Comparison of ENCODE assay signal across 13 mouse cellular contexts in the genomic region with DNA sequence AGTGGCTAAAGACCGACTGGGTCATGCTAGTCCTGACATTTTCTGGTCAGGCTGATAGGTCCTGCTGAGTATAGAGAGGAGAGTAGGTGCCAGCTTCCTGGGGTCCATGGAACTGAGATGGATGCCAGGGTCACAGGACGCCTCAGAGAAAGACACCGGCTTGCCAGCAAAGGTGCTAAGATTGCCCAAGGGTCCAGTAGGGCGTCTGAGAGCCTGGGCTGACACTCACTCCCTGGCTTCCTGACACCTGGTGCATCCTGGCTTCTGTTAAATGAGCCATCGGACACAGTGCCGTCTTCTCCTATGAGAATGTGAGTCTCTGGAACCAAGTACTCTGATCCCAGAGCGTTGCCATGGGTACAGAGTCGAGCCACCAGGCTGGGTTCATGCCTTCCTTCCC.
DNase-seq lines count a peak whose midpoint lies in the region; ATAC-seq and TF ChIP-seq lines count a peak whose summit lies in the region.
"Had no signal": no experiment of that assay in that cellular context is flagged by ENCODE, and none has a peak within 500 bp of the region (broad histone marks: within the 10 kb centered on the region; RNA-seq: fewer than 3 reads in every experiment).

No protein-coding gene starts in this region.

- H3K9ac ChIP-seq in hindbrain, embryonic 11.5 days (ENCODE audit: low read depth, low read length) = no peak overlapping the region
- H3K9ac ChIP-seq in hindbrain, postnatal 0 days (replicated peaks; ENCODE audit: low read length) = no peak overlapping the region
- H3K9ac ChIP-seq in hindbrain, embryonic 15.5 days = no peak overlapping the region
- no peak overlapping the region for H3K9ac ChIP-seq in neural tube, embryonic 14.5 days (replicated peaks; ENCODE audit: low read depth, low read length)
- H3K9ac ChIP-seq: heart, embryonic 12.5 days; liver, embryonic 12.5 days had no signal

- H3K4me2 ChIP-seq in hindbrain, embryonic 11.5 days (replicated peaks; ENCODE audit: low read depth, low read length) = no peak overlapping the region
- no peak overlapping the region for H3K4me2 ChIP-seq in hindbrain, postnatal 0 days (ENCODE audit: low read depth, low read length)
- no peak overlapping the region for H3K4me2 ChIP-seq in hindbrain, embryonic 15.5 days
- no peak overlapping the region for H3K4me2 ChIP-seq in neural tube, embryonic 14.5 days (ENCODE audit: low read depth, low read length)
- H3K4me2 ChIP-seq: heart, embryonic 12.5 days; liver, embryonic 12.5 days had no signal

- H3K27me3 ChIP-seq in hindbrain, embryonic 11.5 days (ENCODE audit: control insufficient read depth, insufficient read depth, low read length) = no peaks in the 10 kb centered on the region
- no peaks in the 10 kb centered on the region for H3K27me3 ChIP-seq in hindbrain, postnatal 0 days (ENCODE audit: insufficient read depth, low read length)
- H3K27me3 ChIP-seq in hindbrain, embryonic 15.5 days = no peaks in the 10 kb centered on the region
- no peaks in the 10 kb centered on the region for H3K27me3 ChIP-seq in neural tube, embryonic 14.5 days (ENCODE audit: control insufficient read depth, insufficient read depth, low read length)
- H3K27me3 ChIP-seq: heart, embryonic 12.5 days; liver, embryonic 12.5 days had no signal

- DNase-seq in hindbrain, embryonic 11.5 days (ENCODE audit: low spot score) = no peak
- no peak for DNase-seq in hindbrain, postnatal 0 days (ENCODE audit: low spot score)
- DNase-seq in cerebellum, adult 8-10 months = peak; percentile 61
- DNase-seq in adrenal gland, adult 2 months = no peak
- no peak for DNase-seq in embryo, embryonic 9.5 days (ENCODE audit: extremely low spot score)
- DNase-seq: gastrocnemius, postnatal 25 days; kidney, adult 18-20 months; kidney, postnatal 36 days; left cerebral cortex, postnatal 4 days had no signal

- no peaks in the 10 kb centered on the region for H3K4me1 ChIP-seq in hindbrain, embryonic 11.5 days (replicated peaks; ENCODE audit: control insufficient read depth, insufficient read depth, low read length)
- no peaks in the 10 kb centered on the region; the same call in 1 of the 2 replicates for H3K4me1 ChIP-seq in hindbrain, postnatal 0 days (ENCODE audit: insufficient read depth, low read length)
- peaks cover 24% of the 10 kb centered on the region for H3K4me1 ChIP-seq in hindbrain, embryonic 15.5 days (replicated peaks)
- H3K4me1 ChIP-seq in neural tube, embryonic 14.5 days (ENCODE audit: control insufficient read depth, insufficient read depth, low read length) = peaks cover 17% of the 10 kb centered on the region; the same call in 1 of the 2 replicates
- H3K4me1 ChIP-seq: liver, embryonic 12.5 days had no signal

- H3K9me3 ChIP-seq in hindbrain, embryonic 11.5 days (ENCODE audit: control insufficient read depth, low read length) = no peaks in the 10 kb centered on the region
- no peaks in the 10 kb centered on the region for H3K9me3 ChIP-seq in hindbrain, postnatal 0 days (ENCODE audit: low read length)
- H3K9me3 ChIP-seq in hindbrain, embryonic 15.5 days = no peaks in the 10 kb centered on the region
- no peaks in the 10 kb centered on the region for H3K9me3 ChIP-seq in neural tube, embryonic 14.5 days (ENCODE audit: control insufficient read depth, low read length)
- H3K9me3 ChIP-seq: heart, embryonic 12.5 days; liver, embryonic 12.5 days had no signal

- H3K27ac ChIP-seq in hindbrain, embryonic 11.5 days (ENCODE audit: low read depth, low read length) = peak overlapping the region; percentile 54; the same call in 1 of the 2 replicates
- no peak overlapping the region for H3K27ac ChIP-seq in hindbrain, postnatal 0 days
- H3K27ac ChIP-seq in hindbrain, embryonic 15.5 days (replicated peaks) = peak overlapping the region; percentile 69; the same call in 1 of the 2 replicates
- H3K27ac ChIP-seq in neural tube, embryonic 14.5 days (ENCODE audit: low read depth, low read length) = peak overlapping the region; percentile 44; the same call in 1 of the 2 replicates
- H3K27ac ChIP-seq: liver, embryonic 12.5 days had no signal

- peak; percentile 45 for ATAC-seq in hindbrain, embryonic 11.5 days (ENCODE audit: low FRiP score)
- ATAC-seq in hindbrain, postnatal 0 days = no peak
- peak; percentile 36; the same call in 1 of the 2 replicates for ATAC-seq in hindbrain, embryonic 15.5 days (ENCODE audit: low FRiP score, low read depth)
- peak; percentile 39; the same call in 1 of the 2 replicates for ATAC-seq in neural tube, embryonic 14.5 days (ENCODE audit: low read depth)
- ATAC-seq: liver, embryonic 12.5 days had no signal

- no peak for TF ChIP-seq CTCF in hindbrain, postnatal 0 days (IDR thresholded peaks at IDR 0.05; ENCODE audit: low read depth)

- no peaks in the 10 kb centered on the region for H3K36me3 ChIP-seq in hindbrain, embryonic 11.5 days (ENCODE audit: control insufficient read depth, insufficient read depth, low read length)
- no peaks in the 10 kb centered on the region for H3K36me3 ChIP-seq in hindbrain, postnatal 0 days (ENCODE audit: insufficient read depth, low read length)
- no peaks in the 10 kb centered on the region for H3K36me3 ChIP-seq in hindbrain, embryonic 15.5 days
- no peaks in the 10 kb centered on the region for H3K36me3 ChIP-seq in neural tube, embryonic 14.5 days (ENCODE audit: control insufficient read depth, insufficient read depth, low read length)
- H3K36me3 ChIP-seq: heart, embryonic 12.5 days; liver, embryonic 12.5 days had no signal

- no peak overlapping the region for H3K4me3 ChIP-seq in hindbrain, embryonic 11.5 days (ENCODE audit: low read depth, low read length)
- H3K4me3 ChIP-seq in hindbrain, postnatal 0 days (ENCODE audit: low read length) = no peak overlapping the region
- H3K4me3 ChIP-seq in hindbrain, embryonic 15.5 days = no peak overlapping the region
- no peak overlapping the region for H3K4me3 ChIP-seq in neural tube, embryonic 14.5 days (ENCODE audit: low read depth, low read length)
- H3K4me3 ChIP-seq: heart, embryonic 12.5 days; liver, embryonic 12.5 days had no signal

- 83% methylated on average over 8 of the region's 8 CpGs for WGBS in hindbrain, embryonic 11.5 days
- 56% methylated on average over 8 of the region's 8 CpGs for WGBS in hindbrain, postnatal 0 days
- WGBS in hindbrain, embryonic 15.5 days = 65% methylated on average over 8 of the region's 8 CpGs
- 65% methylated on average over 8 of the region's 8 CpGs for WGBS in neural tube, embryonic 14.5 days
